Mouse (Mus musculus) liver, embryonic 14.5 days (tissue): ENCODE measurements at regions not wholly inside any gene's neighbourhood (a gene's known extent, or its start where the extent isn't known, plus 50 kb on each side); places are given as distances from the start of the nearest gene placed in this dataset.

Experiments used
- CTCF ChIP-seq: IDR thresholded peaks from 2 replicates; pipeline ENCODE4 v1.5.1; 2016; ENCODE audit warnings: antibody characterized with exemption, low read depth, control low read depth
- EP300 ChIP-seq: IDR thresholded peaks from 2 replicates; pipeline ENCODE4 v1.6.1; 2016; ENCODE audit warnings: antibody characterized with exemption, low read depth

GRCm38 (mm10) chr9:46672050-46672449 is 326.5 kb upstream of the Gm4791 start:
- TF ChIP-seq CTCF (no peak), EP300 (no peak)
